Mouse (Mus musculus) C3H10T1/2 (cell line): Measurements from ENCODE around the gene Sntb2. TPM values are rescaled to one million over a fixed set of nuclear protein-coding genes. Genes with fewer than 3 reads are reported as not detected.

Experiments used
- polyA plus RNA-seq, 2 experiments: library from polyadenylated mRNA; unstranded; fragments of >200 nt; fragmentation: generic; extraction: Trizol; gene quantifications; one replicate each; pipeline ENCODE4 v1.2.1; 2012; ENCODE audit warnings: missing spikeins in 2 of 2

Sntb2 gene
- polyA plus RNA-seq = 10 to 100 TPM in 1 of 2 experiments, under 1 TPM in 1; 0.95 to 15.0 TPM

GRCm38 (mm10) chr8:106935324-106935869 lies at the start of gene Sntb2:
TSS of gene Sntb2 (plus strand) at chr8:106935750.

DNA sequence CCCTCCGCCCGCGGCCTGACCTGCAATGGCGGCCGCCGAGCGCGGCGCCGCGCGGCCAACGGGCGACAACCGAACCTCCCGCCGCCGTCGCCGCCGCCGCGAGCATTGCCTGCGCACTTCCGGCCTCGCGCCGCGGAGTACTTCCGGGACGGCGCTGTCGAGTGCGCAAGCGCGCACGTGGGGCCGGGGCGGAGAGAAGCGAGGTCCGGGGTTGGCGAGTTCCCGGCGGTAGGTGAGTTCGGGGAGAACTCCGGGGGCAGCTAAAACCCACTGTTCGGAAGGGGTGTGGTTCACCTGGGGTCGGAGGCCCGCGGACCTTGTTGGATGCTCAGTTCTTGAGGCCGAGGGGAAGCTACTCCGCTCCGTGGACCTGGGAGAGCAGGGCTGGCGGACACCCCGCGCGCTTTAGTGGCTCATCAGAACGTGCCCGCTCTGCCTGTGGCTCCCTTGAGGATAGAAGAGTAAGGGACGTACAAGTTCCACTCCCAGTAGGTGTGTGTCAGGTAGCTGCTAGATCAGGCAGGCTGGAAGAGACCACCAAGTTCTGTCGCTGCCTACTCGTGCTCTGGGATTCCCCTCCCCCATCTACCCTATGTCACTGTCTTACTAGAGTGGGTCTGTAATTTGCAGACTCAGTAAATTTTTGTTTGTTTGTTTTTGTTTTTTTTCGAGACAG lies 41.9 kb upstream of the Sntb2 start, which contains the start of gene Utp4:
Utp4 (plus strand) TSS at position 156 of the 676 bp plus-strand sequence.

DNA sequence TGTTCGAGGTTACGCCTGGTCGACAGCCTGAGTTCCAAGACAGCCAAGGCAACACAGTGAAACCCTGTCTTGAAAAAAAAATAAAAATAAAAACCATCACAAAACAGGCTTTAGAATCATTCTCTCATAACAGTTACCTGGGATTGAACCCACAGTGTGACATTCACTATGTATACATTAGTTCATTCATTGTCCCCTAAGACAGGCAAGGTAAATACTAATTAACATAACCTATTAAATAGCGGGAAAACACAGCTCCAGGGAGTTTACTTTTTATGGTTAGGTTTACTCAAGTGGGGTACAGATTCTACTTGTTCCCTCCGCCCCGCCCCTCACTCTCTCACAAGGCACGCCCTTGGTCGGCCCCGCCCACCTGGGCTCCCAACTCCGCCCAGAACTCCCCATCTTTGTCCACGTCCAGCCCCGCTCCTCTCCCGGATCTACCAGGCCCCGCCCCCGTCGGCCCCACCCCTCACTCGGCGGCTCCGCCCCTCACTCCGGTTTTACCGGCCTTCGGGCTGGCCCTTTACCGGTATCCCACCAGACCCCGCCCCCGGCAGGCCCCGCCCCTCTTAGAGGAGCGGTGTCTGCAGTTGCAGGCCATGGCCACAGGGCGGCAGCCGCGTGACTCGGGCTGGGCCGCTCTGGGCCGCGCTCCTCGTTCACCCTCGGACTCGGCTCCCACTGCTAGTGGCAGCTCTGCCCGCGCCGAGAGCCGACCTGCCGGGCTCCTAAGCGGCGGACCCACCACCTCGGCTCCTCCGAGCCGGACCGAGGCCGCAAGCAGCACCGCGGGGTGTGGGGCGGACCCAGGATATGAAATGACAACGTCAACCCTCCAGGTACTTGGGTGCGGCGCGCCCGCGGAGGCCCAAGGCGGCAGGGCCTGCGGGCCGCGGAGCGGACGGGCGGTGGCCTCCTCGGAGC lies 95.4 kb downstream of the Sntb2 start, which contains the start of gene Vps4a:
Vps4a (plus strand) TSS at position 573 of the 927 bp plus-strand sequence.

DNA sequence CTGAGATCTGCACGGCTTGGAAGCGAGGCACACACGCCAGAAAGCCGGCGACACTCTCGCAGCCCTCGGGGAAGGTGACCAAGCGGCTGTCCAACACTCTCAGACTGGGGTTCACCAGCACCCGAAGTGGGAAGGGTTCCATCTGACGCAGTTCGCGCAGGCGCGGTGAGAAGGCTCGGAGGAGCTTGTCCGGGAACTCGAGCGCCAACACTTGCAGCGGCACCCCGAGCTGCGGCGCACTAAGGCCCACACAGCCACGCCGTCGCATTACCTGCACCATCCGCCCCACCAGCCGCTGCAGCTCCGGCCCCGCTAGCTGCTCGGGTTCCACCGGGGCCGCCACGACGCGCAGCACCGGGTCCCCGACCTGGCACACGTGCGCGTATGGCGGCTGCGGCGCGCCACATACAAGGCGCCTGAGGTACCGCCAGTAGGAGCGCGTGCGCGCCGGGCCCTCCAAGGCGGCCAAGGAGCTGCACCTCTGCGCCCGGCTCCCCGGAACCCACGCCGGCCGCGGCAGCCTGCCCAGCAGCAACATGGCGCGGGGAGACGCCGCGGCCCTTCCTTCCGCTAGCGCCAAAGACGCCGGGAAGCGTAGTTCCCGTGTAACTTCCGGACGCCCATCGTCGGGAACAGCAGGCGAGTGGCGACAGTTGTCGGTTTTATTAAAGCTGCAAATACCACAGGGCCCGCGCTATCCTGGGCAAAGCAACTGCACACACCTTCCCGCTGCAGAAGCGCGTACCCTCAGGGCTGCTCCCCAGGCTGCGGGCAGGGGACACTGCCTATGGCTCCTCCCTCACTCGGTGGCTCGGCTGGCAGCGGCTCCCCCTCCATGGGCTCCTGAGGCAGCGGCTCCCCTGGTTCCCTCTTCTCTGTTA lies 112.8 kb downstream of the Sntb2 start, which contains the start of gene Pdf:
Pdf (minus strand) TSS at position 554 of the 881 bp plus-strand sequence.

GRCm38 (mm10) chr8:107056076-107056972 lies 120.8 kb downstream of the Sntb2 start, which contains the start of the genes Cog8 and Nip7:
TSS of gene Cog8 (minus strand) at chr8:107056689.
TSS of gene Nip7 (plus strand) at chr8:107056877.

DNA sequence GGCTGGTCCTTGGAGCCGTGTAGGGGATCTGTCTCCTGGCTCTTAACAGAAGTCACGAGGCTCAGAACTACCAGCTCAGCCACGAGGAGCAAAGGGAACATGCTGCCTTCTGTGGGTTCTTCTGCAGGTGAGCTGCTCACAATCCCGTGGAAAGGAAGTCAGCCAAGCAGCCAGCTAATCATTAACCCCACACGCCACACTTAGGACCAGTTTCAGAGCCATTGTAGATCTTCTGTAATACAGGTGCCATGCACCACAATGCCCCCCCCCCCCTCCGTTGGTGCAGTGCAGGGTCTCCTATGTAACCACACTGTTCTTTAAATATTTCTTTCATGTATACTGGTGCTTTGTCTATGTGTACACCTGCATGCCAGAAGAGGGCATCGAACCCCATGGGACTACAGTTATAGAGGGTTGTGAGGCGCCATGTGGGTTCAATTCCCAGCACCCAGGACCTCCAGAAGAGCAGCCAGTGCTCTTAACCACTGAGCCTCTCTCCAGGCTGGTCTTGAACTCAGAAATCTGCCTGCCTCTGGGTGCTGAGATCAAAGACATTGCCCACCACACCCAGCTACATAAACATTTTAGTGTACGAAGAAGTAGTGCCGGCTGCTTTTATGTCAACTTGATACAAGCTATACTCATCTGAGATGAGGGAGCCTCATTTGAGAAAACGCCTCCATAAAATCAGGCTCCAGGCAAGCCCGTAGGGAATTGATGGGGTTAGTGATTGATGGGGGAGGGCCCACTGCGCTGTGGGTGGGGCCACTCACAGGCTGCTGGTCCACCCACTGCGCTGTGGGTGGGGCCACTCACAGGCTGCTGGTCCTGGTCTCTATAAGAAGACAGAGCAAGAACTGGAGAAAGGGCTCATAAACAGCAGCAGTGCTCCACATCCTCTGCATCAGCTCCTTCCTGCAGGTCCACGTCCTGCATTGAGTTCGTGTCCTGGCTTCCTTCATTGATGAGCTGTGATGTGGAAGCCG lies 130.3 kb downstream of the Sntb2 start, which contains the start of gene Tmed6:
Tmed6 (minus strand) TSS at position 134 of the 986 bp plus-strand sequence.

Other genes with a start within 250 kb of the Sntb2 start
- under 1 TPM; 0.01 to 0.58 TPM for gene Has3, start 65.5 kb upstream of the Sntb2 start, polyA plus RNA-seq
- 10 to 100 TPM; 18.7 to 21.2 TPM for gene Utp4, start 42.1 kb upstream of the Sntb2 start, polyA plus RNA-seq
- gene Vps4a, start 95.5 kb downstream of the Sntb2 start, polyA plus RNA-seq = 10 to 100 TPM; 18.1 to 47.6 TPM
- gene Pdf, start 112.9 kb downstream of the Sntb2 start, polyA plus RNA-seq = 10 to 100 TPM in 1 of 2 experiments, 1 to 10 TPM in 1; 2.2 to 10.3 TPM
- gene Cog8, start 120.9 kb downstream of the Sntb2 start, polyA plus RNA-seq = 10 to 100 TPM; 20.6 to 21.8 TPM
- gene Nip7, start 121.1 kb downstream of the Sntb2 start, polyA plus RNA-seq = 10 to 100 TPM; 36.2 to 37.1 TPM
- not detected for gene Tmed6, start 129.9 kb downstream of the Sntb2 start, polyA plus RNA-seq
- gene Terf2, start 160.8 kb downstream of the Sntb2 start, polyA plus RNA-seq = 10 to 100 TPM in 1 of 2 experiments, 1 to 10 TPM in 1; 8.7 to 24.4 TPM
- 10 to 100 TPM in 1 of 2 experiments, 1 to 10 TPM in 1; 8.3 to 34.6 TPM for gene Cyb5b, start 214.9 kb downstream of the Sntb2 start, polyA plus RNA-seq